Mouse (Mus musculus) heart, postnatal 0 days (tissue): ENCODE measurements around the gene Arhgap45. TPM values are rescaled to one million over a fixed set of nuclear protein-coding genes. Genes with fewer than 3 reads are reported as not detected.
A peak's percentile ranks its signal among the peaks of the same experiment; 100 is the strongest.

ENCODE experiments used
- ATAC-seq: fragments of 200-750 bp; cut with Nextera tagmentation; 2 replicates; pipeline ENCODE4 v1.8.0; 2017; ENCODE audit warnings: low read depth, moderate number of reproducible peaks, moderate library complexity; ENCODE audit not compliant: insufficient read depth
- DNase-seq: peaks from one replicate; pipeline ENCODE4 v3.0.0-alpha.2; 2016; ENCODE audit warnings: low spot score
- H3K27ac ChIP-seq: fragments of 300-500 bp; sonication (generic); 2 replicates; pipeline ENCODE4 v1.5.1; 2014; ENCODE audit warnings: low read depth, mild to moderate bottlenecking
- H3K27me3 ChIP-seq: fragments of 300-500 bp; sonication (generic); 2 replicates; pipeline ENCODE4 v1.6.1; 2014; ENCODE audit warnings: low read length, mixed read lengths; ENCODE audit not compliant: control insufficient read depth, insufficient read depth
- H3K36me3 ChIP-seq: fragments of 300-500 bp; sonication (generic); replicated peaks from 2 replicates; pipeline ENCODE4 v1.6.1; 2014; ENCODE audit warnings: low read length, mixed read lengths; ENCODE audit not compliant: control insufficient read depth, insufficient read depth
- H3K4me1 ChIP-seq: fragments of 300-500 bp; sonication (generic); 2 replicates; pipeline ENCODE4 v1.6.1; 2014; ENCODE audit warnings: antibody characterized with exemption; ENCODE audit not compliant: control insufficient read depth, insufficient read depth
- H3K4me2 ChIP-seq: fragments of 300-500 bp; sonication (generic); 2 replicates; pipeline ENCODE4 v1.6.1; 2014; ENCODE audit warnings: low read depth, mild to moderate bottlenecking, low read length, moderate library complexity
- H3K4me3 ChIP-seq: fragments of 300-500 bp; sonication (generic); 2 replicates; pipeline ENCODE4 v1.5.1; 2014; ENCODE audit warnings: low read depth, low read length
- H3K9ac ChIP-seq: fragments of 300-500 bp; sonication (generic); replicated peaks from 2 replicates; pipeline ENCODE4 v1.6.1; 2014; ENCODE audit warnings: low read depth, low read length, mixed read lengths
- H3K9me3 ChIP-seq: fragments of 300-500 bp; sonication (generic); replicated peaks from 2 replicates; pipeline ENCODE4 v1.6.1; 2016; ENCODE audit warnings: low read length; ENCODE audit not compliant: control insufficient read depth
- CTCF ChIP-seq: IDR thresholded peaks from 2 replicates; pipeline ENCODE4 v1.5.1; 2016; ENCODE audit warnings: antibody characterized with exemption, control low read depth, low read depth
- EP300 ChIP-seq: IDR thresholded peaks from 2 replicates; pipeline ENCODE4 v1.6.1; 2016; ENCODE audit warnings: antibody characterized with exemption, low read depth
- WGBS: fragments of 180-500 bp; shearing (Covaris S2); extraction: QIAGEN DNeasy Blood & Tissue Kit; methylation state at CpG from one replicate; pipeline ENCODE4 v1.1.7; 2014; 5-methylcytosine and 5-hydroxymethylcytosine counted together
- polyA plus RNA-seq: library from polyadenylated mRNA; unstranded; fragments of >200 nt; fragmentation: Nextera tagmentation; extraction: Ambion mirVana; gene quantifications from 2 replicates; pipeline ENCODE4 v1.2.1, GENCODE M21; 2015
- total RNA-seq: library from RNA; depleted of rRNA; stranded (reverse); fragments of >200 nt; gene quantifications from 2 replicates; pipeline ENCODE4 v1.2.3, GENCODE M21; 2014; ENCODE audit warnings: low replicate concordance

Arhgap45 gene
- total and polyA plus RNA-seq, 2 experiments from 2014 or later, result 1.9 to 3.9 TPM

GRCm38 (mm10) chr10:79997819-79998218 lies 18.6 kb upstream of the Arhgap45 start:
- H3K4me1 ChIP-seq, result peaks cover 16% of the 10 kb centered on the region
- no peaks in the 10 kb centered on the region for H3K27me3 ChIP-seq
- peak; percentile 28 for DNase-seq
- peak overlapping the region; percentile 89 for H3K4me2 ChIP-seq
- peak overlapping the region; percentile 59 for H3K4me3 ChIP-seq
- H3K9me3 ChIP-seq, result no peaks in the 10 kb centered on the region
- 14% methylated on average over 15 of the region's 15 CpGs for WGBS
- no peak overlapping the region for H3K9ac ChIP-seq
- peak; percentile 17; the same call in 1 of the 2 replicates for ATAC-seq
- H3K27ac ChIP-seq, result 0 out of 2 replicates have a peak overlapping the region, but pooled peaks have one; percentile 18
- peaks cover 28% of the 10 kb centered on the region for H3K36me3 ChIP-seq
- no peak for TF ChIP-seq EP300
- TF ChIP-seq CTCF, result no peak

DNA sequence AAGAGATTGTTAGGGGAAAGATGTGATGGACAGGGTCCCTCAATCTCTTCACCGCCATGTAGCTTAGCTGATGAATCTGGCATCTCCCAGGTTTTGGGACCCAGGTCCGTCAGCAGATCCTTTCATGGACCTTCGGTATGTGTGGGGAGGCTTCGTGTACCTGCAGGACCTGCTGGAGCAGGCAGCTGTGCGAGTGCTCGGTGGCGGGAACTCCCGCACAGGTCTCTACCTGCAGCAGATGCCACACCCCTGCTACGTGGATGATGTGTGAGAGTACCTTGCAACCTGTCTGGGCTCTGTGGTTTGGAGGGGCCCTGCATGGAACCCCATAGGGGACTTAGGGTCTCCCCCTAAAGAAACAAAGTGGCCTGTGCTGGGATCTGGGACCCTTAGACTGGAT lies 14.5 kb upstream of the Arhgap45 start:
- Histone ChIP-seq H3K27ac (no peak overlapping the region), H3K4me1 (peaks cover 20% of the 10 kb centered on the region), H3K4me3 (no peak overlapping the region), H3K4me2 (no peak overlapping the region), H3K9me3 (no peaks in the 10 kb centered on the region), H3K9ac (no peak overlapping the region), H3K27me3 (no peaks in the 10 kb centered on the region), H3K36me3 (peaks cover 4% of the 10 kb centered on the region; the same call in 1 of the 2 replicates)
- TF ChIP-seq EP300, result no peak
- TF ChIP-seq CTCF, result no peak
- ATAC-seq, result no peak
- WGBS, result 87% methylated on average over 9 of the region's 9 CpGs
- no peak for DNase-seq

DNA sequence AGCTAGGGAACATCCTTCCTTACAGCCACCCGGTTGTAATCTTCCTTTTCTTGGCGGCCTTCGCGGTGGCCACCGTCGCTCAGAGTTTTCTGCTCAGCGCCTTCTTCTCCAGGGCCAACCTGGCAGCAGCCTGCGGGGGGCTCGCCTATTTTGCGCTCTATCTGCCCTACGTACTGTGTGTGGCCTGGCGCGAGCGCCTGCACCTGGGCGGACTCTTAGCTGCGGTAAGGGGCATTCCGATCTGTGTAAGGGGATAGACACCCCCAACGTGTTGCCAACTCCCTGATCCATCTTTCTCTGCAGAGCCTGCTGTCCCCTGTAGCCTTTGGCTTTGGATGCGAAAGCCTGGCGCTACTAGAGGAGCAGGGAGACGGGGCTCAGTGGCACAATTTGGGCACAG lies 13.6 kb upstream of the Arhgap45 start:
- WGBS, result 32% methylated on average over 21 of the region's 21 CpGs
- Histone ChIP-seq H3K36me3 (peaks cover 4% of the 10 kb centered on the region; the same call in 1 of the 2 replicates), H3K4me2 (no peak overlapping the region), H3K9ac (no peak overlapping the region), H3K4me3 (no peak overlapping the region), H3K27ac (peak overlapping the region; percentile 63), H3K4me1 (peaks cover 11% of the 10 kb centered on the region), H3K9me3 (no peaks in the 10 kb centered on the region), H3K27me3 (no peaks in the 10 kb centered on the region)
- ATAC-seq (no peak), DNase-seq (no peak)
- no peak for TF ChIP-seq CTCF
- TF ChIP-seq EP300, result no peak

DNA sequence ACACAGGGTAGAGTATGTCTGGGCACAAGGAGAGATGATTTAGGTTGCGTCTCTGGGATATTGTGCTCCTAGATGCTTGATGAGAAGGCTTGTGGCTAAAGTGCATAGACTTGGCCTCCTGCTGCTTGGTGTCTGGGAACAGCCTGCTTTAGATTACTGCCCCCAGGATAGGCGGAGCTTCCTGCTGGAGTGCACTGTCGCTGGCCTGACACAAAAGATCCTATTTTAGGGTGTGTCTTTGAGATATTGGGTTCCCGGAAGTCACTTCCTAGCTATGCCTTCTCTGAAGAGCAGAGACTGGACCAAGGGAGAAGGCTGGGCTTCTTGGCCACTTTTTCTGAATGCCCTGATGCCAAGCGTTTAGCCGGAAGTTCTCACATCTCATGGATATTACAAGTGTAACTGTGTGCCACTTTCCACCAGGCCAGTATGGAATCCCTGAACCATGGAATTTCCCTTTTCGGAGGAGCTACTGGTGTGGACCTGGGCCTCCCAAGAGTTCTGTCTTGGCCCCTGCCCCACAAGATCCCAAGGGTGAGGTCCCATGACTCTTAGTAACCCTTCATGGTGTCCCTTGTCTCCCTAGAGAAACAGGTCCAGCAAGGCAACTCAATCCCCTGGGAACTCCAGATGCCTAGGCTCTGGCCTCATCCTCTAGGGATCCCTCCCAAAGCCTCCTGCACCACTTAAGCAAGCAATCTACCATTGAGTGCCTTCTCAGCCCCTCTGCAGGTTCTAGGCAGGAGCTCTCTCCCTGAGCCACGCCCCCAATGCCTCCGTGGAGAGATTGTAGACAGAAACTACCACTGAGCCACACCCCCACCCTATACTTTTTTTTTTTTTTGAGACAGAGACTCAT lies 12.8 kb upstream of the Arhgap45 start:
- Histone ChIP-seq H3K9me3 (no peaks in the 10 kb centered on the region), H3K27me3 (no peaks in the 10 kb centered on the region), H3K4me1 (peaks cover 8% of the 10 kb centered on the region; the same call in 1 of the 2 replicates), H3K27ac (peak overlapping the region; percentile 63), H3K9ac (no peak overlapping the region), H3K4me2 (no peak overlapping the region), H3K36me3 (peaks cover 9% of the 10 kb centered on the region; the same call in 1 of the 2 replicates), H3K4me3 (no peak overlapping the region)
- TF ChIP-seq CTCF, result no peak
- no peak for TF ChIP-seq EP300
- peak; percentile 43 for DNase-seq
- peak; percentile 52 for ATAC-seq
- 50% methylated on average over 9 of the region's 9 CpGs for WGBS

GRCm38 (mm10) chr10:80004233-80004705 lies 12.2 kb upstream of the Arhgap45 start:
- Histone ChIP-seq H3K27me3 (no peaks in the 10 kb centered on the region), H3K4me2 (no peak overlapping the region), H3K9ac (no peak overlapping the region), H3K36me3 (peaks cover 15% of the 10 kb centered on the region), H3K9me3 (no peaks in the 10 kb centered on the region), H3K4me1 (peaks cover 8% of the 10 kb centered on the region; the same call in 1 of the 2 replicates), H3K27ac (no peak overlapping the region), H3K4me3 (no peak overlapping the region)
- WGBS, result 76% methylated on average over 8 of the region's 8 CpGs
- ATAC-seq (no peak), DNase-seq (no peak)
- TF ChIP-seq EP300, result no peak
- no peak for TF ChIP-seq CTCF
